Mouse (Mus musculus): ENCODE data around the gene Cd8a. TPM values are rescaled to one million over a fixed set of nuclear protein-coding genes. Genes with fewer than 3 reads are reported as not detected.
"Not testable (repeated sequence)": the region's sequence is repeated elsewhere in the genome, so short reads cannot be mapped to it uniquely, and the experiment has no call there.

Gene Cd8a
- total RNA-seq (2014; rRNA removed) (not detected in 2 replicates), polyA plus RNA-seq (2015; fragmentation: Nextera tagmentation; extraction: Ambion mirVana) (not detected in 2 replicates)

DNA sequence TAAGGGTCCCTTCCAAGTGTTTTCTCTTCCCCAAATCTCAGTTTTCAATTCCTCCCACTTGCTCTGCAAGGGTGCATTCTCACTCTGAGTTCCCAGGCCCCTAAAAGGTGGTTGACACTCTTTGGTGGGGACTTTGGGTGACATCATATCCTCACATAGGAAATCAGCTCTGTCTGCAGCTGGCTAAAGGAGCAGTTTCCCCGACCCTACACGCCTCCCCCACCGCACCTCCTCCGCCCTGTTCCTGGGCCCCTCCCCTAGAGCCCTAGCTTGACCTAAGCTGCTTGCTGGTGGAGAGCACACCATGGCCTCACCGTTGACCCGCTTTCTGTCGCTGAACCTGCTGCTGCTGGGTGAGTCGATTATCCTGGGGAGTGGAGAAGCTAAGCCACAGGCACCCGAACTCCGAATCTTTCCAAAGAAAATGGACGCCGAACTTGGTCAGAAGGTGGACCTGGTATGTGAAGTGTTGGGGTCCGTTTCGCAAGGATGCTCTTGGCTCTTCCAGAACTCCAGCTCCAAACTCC is at the start of gene Cd8a:
TSS of gene Cd8a (plus strand) at position 179 of the 527 bp plus-strand sequence.
- Histone ChIP-seq H3K27ac (ENCODE audit: low read depth, low read length) (no peak within 1 kb of the TSS), H3K9ac (no peak within 1 kb of the TSS), H3K27me3 (ENCODE audit: insufficient read depth, low read length) (no peaks in the 10 kb centered on the region), H3K9me3 (ENCODE audit: low read length) (no peaks in the 10 kb centered on the region), H3K4me3 (ENCODE audit: low read depth, low read length) (no peak within 1 kb of the TSS), H3K36me3 (ENCODE audit: insufficient read depth) (no peaks in the 10 kb centered on the region), H3K4me2 (ENCODE audit: low read depth) (no peak within 1 kb of the TSS), H3K4me1 (ENCODE audit: insufficient read depth) (no peaks in the 10 kb centered on the region)
- ATAC-seq (no peak), DNase-seq (no peak)
- TF ChIP-seq CTCF (IDR thresholded peaks at IDR 0.05; ENCODE audit: low read depth), result no peak
- WGBS, result 88% methylated on average over 14 of the region's 14 CpGs

- no peak for ATAC-seq
- H3K27me3 ChIP-seq (ENCODE audit: insufficient read depth, low read length), result no peaks in the 10 kb centered on the region
Observed at GRCm38 (mm10) chr6:71324816-71325215, 48.4 kb upstream of the Cd8a start.

GRCm38 (mm10) chr6:71329881-71330280 is 43.3 kb upstream of the Cd8a start:
- WGBS, result 90% methylated on average over 6 of the region's 6 CpGs

More at GRCm38 (mm10) chr6:71324816-71325215, 48.4 kb upstream of the Cd8a start:
- Histone ChIP-seq H3K4me3 (ENCODE audit: low read depth, low read length) (no peak overlapping the region), H3K9me3 (ENCODE audit: low read length) (no peaks in the 10 kb centered on the region), H3K27ac (ENCODE audit: low read depth, low read length) (no peak overlapping the region), H3K36me3 (ENCODE audit: insufficient read depth) (no peaks in the 10 kb centered on the region), H3K9ac (no peak overlapping the region), H3K4me2 (ENCODE audit: low read depth) (no peak overlapping the region), H3K4me1 (ENCODE audit: insufficient read depth) (no peaks in the 10 kb centered on the region)
- 92% methylated on average over 9 of the region's 9 CpGs for WGBS
- no peak for DNase-seq
- TF ChIP-seq CTCF (IDR thresholded peaks at IDR 0.05; ENCODE audit: low read depth), result no peak

DNA sequence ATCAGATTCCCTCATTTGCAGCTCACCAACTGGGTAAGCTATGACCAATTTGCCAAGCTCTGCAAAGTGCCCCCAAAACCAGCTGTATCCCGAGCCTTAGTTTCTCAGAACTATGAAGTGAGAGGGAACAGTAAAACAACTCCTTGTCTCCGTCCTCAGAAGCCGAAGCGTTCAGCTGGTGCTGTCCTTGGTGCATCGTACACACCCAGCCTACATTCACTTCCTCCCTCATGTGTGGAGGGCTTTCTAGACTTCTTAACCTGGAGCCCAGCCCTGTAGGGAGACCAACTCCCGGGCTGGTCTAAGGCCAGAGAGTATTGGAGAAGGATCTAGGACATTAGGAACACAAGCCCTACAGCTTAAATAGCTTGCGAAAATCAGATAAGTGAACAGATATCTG is 42.7 kb upstream of the Cd8a start:
- 93% methylated on average over 7 of the region's 7 CpGs for WGBS
- TF ChIP-seq CTCF (IDR thresholded peaks at IDR 0.05; ENCODE audit: low read depth), result no peak
- Histone ChIP-seq H3K4me3 (ENCODE audit: low read depth, low read length) (no peak overlapping the region), H3K27me3 (ENCODE audit: insufficient read depth, low read length) (no peaks in the 10 kb centered on the region), H3K4me2 (ENCODE audit: low read depth) (no peak overlapping the region), H3K9ac (no peak overlapping the region), H3K27ac (ENCODE audit: low read depth, low read length) (no peak overlapping the region), H3K4me1 (ENCODE audit: insufficient read depth) (no peaks in the 10 kb centered on the region), H3K36me3 (ENCODE audit: insufficient read depth) (no peaks in the 10 kb centered on the region), H3K9me3 (ENCODE audit: low read length) (no peaks in the 10 kb centered on the region)
- ATAC-seq (no peak), DNase-seq (no peak)

More at GRCm38 (mm10) chr6:71329881-71330280, 43.3 kb upstream of the Cd8a start:
- H3K27ac ChIP-seq (ENCODE audit: low read depth, low read length), result no peak overlapping the region
- no peak overlapping the region for H3K4me3 ChIP-seq (ENCODE audit: low read depth, low read length)
- no peak overlapping the region for H3K4me2 ChIP-seq (ENCODE audit: low read depth)
- no peak for TF ChIP-seq CTCF (IDR thresholded peaks at IDR 0.05; ENCODE audit: low read depth)
- H3K4me1 ChIP-seq (ENCODE audit: insufficient read depth), result no peaks in the 10 kb centered on the region
- DNase-seq (no peak), ATAC-seq (no peak)
- no peaks in the 10 kb centered on the region for H3K9me3 ChIP-seq (ENCODE audit: low read length)
- H3K36me3 ChIP-seq (ENCODE audit: insufficient read depth), result no peaks in the 10 kb centered on the region
- no peak overlapping the region for H3K9ac ChIP-seq
- H3K27me3 ChIP-seq (ENCODE audit: insufficient read depth, low read length), result no peaks in the 10 kb centered on the region

DNA sequence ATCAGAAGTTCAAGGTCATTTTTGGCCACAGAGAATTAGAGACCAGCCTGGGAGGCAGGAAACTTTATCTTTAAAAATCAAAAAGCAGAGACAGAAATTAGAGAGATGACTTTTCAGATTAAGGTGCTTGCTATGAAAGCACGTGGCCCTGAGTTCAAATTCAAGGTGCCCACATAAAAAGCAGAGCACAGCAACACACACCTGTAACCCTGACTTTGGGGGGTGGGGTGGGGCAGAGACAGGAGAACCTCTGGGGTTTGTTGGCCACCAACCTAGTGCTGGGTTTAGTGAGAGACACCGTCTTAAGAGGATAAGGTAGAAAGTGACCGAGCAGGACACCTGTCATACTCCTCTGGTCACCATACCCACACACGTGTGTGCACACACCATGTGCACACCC is 41.7 kb upstream of the Cd8a start:
- H3K36me3 ChIP-seq (ENCODE audit: insufficient read depth); H3K9ac ChIP-seq; H3K4me2 ChIP-seq (ENCODE audit: low read depth); H3K27me3 ChIP-seq (ENCODE audit: insufficient read depth, low read length); H3K4me1 ChIP-seq (ENCODE audit: insufficient read depth); H3K9me3 ChIP-seq (ENCODE audit: low read length); DNase-seq; H3K4me3 ChIP-seq (ENCODE audit: low read depth, low read length); H3K27ac ChIP-seq (ENCODE audit: low read depth, low read length); ATAC-seq: not testable (repeated sequence)
- 81% methylated on average over 1 of the region's 4 CpGs for whole genome bisulfite sequencing

GRCm38 (mm10) chr6:71332236-71332965 is 40.8 kb upstream of the Cd8a start:
- Histone ChIP-seq H3K27me3 (ENCODE audit: insufficient read depth, low read length) (no peaks in the 10 kb centered on the region), H3K4me1 (ENCODE audit: insufficient read depth) (no peaks in the 10 kb centered on the region), H3K27ac (ENCODE audit: low read depth, low read length) (no peak overlapping the region), H3K4me2 (ENCODE audit: low read depth) (no peak overlapping the region), H3K9ac (no peak overlapping the region), H3K4me3 (ENCODE audit: low read depth, low read length) (no peak overlapping the region), H3K36me3 (ENCODE audit: insufficient read depth) (no peaks in the 10 kb centered on the region), H3K9me3 (ENCODE audit: low read length) (no peaks in the 10 kb centered on the region)
- DNase-seq (no peak), ATAC-seq (no peak)
- 86% methylated on average over 11 of the region's 11 CpGs for WGBS
- TF ChIP-seq CTCF (IDR thresholded peaks at IDR 0.05; ENCODE audit: low read depth), result no peak

DNA sequence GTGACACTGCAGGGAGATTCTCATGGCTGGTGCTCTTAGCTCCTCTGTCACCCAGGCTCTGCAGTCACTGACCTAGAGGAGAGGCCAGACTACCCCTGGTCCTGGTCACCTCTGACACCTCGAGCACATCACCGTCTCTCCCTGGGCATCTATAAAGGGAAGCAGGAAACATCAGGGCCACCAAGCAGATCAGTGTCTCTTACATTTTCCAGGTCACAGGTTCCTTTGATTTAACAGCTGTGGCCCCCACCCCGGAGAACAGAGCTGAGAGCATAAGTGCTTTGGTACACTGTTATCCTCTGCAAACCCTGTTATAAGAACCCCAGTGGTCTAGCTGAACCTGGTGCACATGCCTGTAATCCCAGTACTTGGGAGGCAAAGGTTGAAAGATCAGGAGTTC is 40.2 kb upstream of the Cd8a start:
- Histone ChIP-seq H3K9ac (no peak overlapping the region), H3K4me1 (ENCODE audit: insufficient read depth) (no peaks in the 10 kb centered on the region), H3K27ac (ENCODE audit: low read depth, low read length) (no peak overlapping the region), H3K4me3 (ENCODE audit: low read depth, low read length) (no peak overlapping the region), H3K9me3 (ENCODE audit: low read length) (no peaks in the 10 kb centered on the region), H3K27me3 (ENCODE audit: insufficient read depth, low read length) (no peaks in the 10 kb centered on the region), H3K36me3 (ENCODE audit: insufficient read depth) (no peaks in the 10 kb centered on the region), H3K4me2 (ENCODE audit: low read depth) (no peak overlapping the region)
- no peak for TF ChIP-seq CTCF (IDR thresholded peaks at IDR 0.05; ENCODE audit: low read depth)
- 81% methylated on average over 3 of the region's 3 CpGs for WGBS
- DNase-seq (no peak), ATAC-seq (no peak)

Data from forebrain, postnatal 0 days (tissue).